Mouse (Mus musculus) hindbrain, embryonic 14.5 days (tissue): ENCODE data around the gene Pml. TPM values are rescaled to one million over a fixed set of nuclear protein-coding genes. Genes with fewer than 3 reads are reported as not detected.

Experiments used
- ATAC-seq: fragments of 200-750 bp; cut with Nextera tagmentation; 2 replicates; pipeline ENCODE4 v1.8.0; 2017; ENCODE audit warnings: moderate number of reproducible peaks, mild to moderate bottlenecking, moderate TSS enrichment, moderate library complexity; ENCODE audit not compliant: low FRiP score
- DNase-seq: peaks from one replicate; pipeline ENCODE4 v3.0.0-alpha.2; 2015; ENCODE audit warnings: low spot score
- H3K27ac ChIP-seq: fragments of 300-500 bp; sonication (generic); 2 replicates; pipeline ENCODE4 v1.5.1; 2014; ENCODE audit warnings: mild to moderate bottlenecking, moderate library complexity
- H3K27me3 ChIP-seq: fragments of 300-500 bp; sonication (generic); 2 replicates; pipeline ENCODE4 v1.6.1; 2014; ENCODE audit warnings: mild to moderate bottlenecking, low read length, mixed read lengths; ENCODE audit not compliant: control insufficient read depth, insufficient read depth
- H3K36me3 ChIP-seq: fragments of 300-500 bp; sonication (generic); replicated peaks from 2 replicates; pipeline ENCODE4 v1.6.1; 2014; ENCODE audit not compliant: control insufficient read depth, insufficient read depth
- H3K4me1 ChIP-seq: fragments of 300-500 bp; sonication (generic); replicated peaks from 2 replicates; pipeline ENCODE4 v1.6.1; 2014; ENCODE audit warnings: antibody characterized with exemption, low read length, mixed read lengths; ENCODE audit not compliant: control insufficient read depth, insufficient read depth
- H3K4me2 ChIP-seq: fragments of 300-500 bp; sonication (generic); replicated peaks from 2 replicates; pipeline ENCODE4 v1.6.1; 2014; ENCODE audit warnings: mild to moderate bottlenecking, moderate library complexity
- H3K4me3 ChIP-seq: fragments of 300-500 bp; sonication (generic); replicated peaks from 2 replicates; pipeline ENCODE4 v1.5.1; 2014; ENCODE audit warnings: mild to moderate bottlenecking, low read length
- H3K9ac ChIP-seq: fragments of 300-500 bp; sonication (generic); 2 replicates; pipeline ENCODE4 v1.6.1; 2014
- H3K9me3 ChIP-seq: fragments of 300-500 bp; sonication (generic); 2 replicates; pipeline ENCODE4 v1.6.1; 2016; ENCODE audit warnings: low read length; ENCODE audit not compliant: control insufficient read depth
- WGBS: fragments of 180-500 bp; shearing (Covaris S2); extraction: QIAGEN DNeasy Blood & Tissue Kit; methylation state at CpG from one replicate; pipeline ENCODE4 v1.1.7; 2014; 5-methylcytosine and 5-hydroxymethylcytosine counted together
- polyA plus RNA-seq: library from polyadenylated mRNA; unstranded; fragments of >200 nt; fragmentation: Nextera tagmentation; extraction: Ambion mirVana; gene quantifications from 2 replicates; pipeline ENCODE4 v1.2.1, GENCODE M21; 2014

Gene Pml
- polyA plus RNA-seq = 4.3 and 4.4 TPM in 2 replicates

- under 1% methylated on average over 16 of the region's 16 CpGs for WGBS
Measured at GRCm38 (mm10) chr9:58249592-58250192, at the start of gene Pml. Gene Pml (minus strand): TSS chr9:58249786.

GRCm38 (mm10) chr9:58297961-58298477 is 48.4 kb upstream of the Pml start:
- no peak for ATAC-seq
- H3K4me1 ChIP-seq = 0 out of 2 replicates have a peak, but pooled peaks cover 7% of the 10 kb centered on the region
- WGBS = 71% methylated on average over 4 of the region's 4 CpGs
- no peak for DNase-seq
- no peak overlapping the region for H3K4me2 ChIP-seq
- no peaks in the 10 kb centered on the region for H3K9me3 ChIP-seq
- H3K4me3 ChIP-seq = no peak overlapping the region
- H3K27ac ChIP-seq = no peak overlapping the region
- no peaks in the 10 kb centered on the region for H3K36me3 ChIP-seq
- no peaks in the 10 kb centered on the region for H3K27me3 ChIP-seq
- H3K9ac ChIP-seq = no peak overlapping the region

More at GRCm38 (mm10) chr9:58249592-58250192, at the start of gene Pml:
- H3K27me3 ChIP-seq = no peaks in the 10 kb centered on the region
- no peaks in the 10 kb centered on the region for H3K36me3 ChIP-seq
- H3K4me3 ChIP-seq = peak within 1 kb of the TSS; percentile 29
- peak within 1 kb of the TSS; percentile 50 for H3K4me2 ChIP-seq
- peak; percentile 66 for DNase-seq
- no peak for ATAC-seq
- H3K9ac ChIP-seq = peak within 1 kb of the TSS; percentile 44
- H3K4me1 ChIP-seq = peaks cover 21% of the 10 kb centered on the region
- no peaks in the 10 kb centered on the region for H3K9me3 ChIP-seq
- peak within 1 kb of the TSS; percentile 48; the same call in 1 of the 2 replicates for H3K27ac ChIP-seq

GRCm38 (mm10) chr9:58297065-58297464 is 47.5 kb upstream of the Pml start:
- ATAC-seq = no peak
- no peak overlapping the region for H3K4me2 ChIP-seq
- H3K9me3 ChIP-seq = no peaks in the 10 kb centered on the region
- H3K36me3 ChIP-seq = no peaks in the 10 kb centered on the region
- no peak overlapping the region for H3K27ac ChIP-seq
- WGBS = 97% methylated on average over 6 of the region's 6 CpGs
- H3K9ac ChIP-seq = no peak overlapping the region
- H3K4me3 ChIP-seq = no peak overlapping the region
- H3K27me3 ChIP-seq = no peaks in the 10 kb centered on the region
- DNase-seq = no peak
- 0 out of 2 replicates have a peak, but pooled peaks cover 6% of the 10 kb centered on the region for H3K4me1 ChIP-seq

GRCm38 (mm10) chr9:58295766-58296361 is 46.3 kb upstream of the Pml start:
- DNase-seq (no peak), ATAC-seq (no peak)
- H3K4me1 ChIP-seq = 0 out of 2 replicates have a peak, but pooled peaks cover 6% of the 10 kb centered on the region
- H3K27me3 ChIP-seq = no peaks in the 10 kb centered on the region
- H3K9me3 ChIP-seq = no peaks in the 10 kb centered on the region
- WGBS = 23% methylated on average over 9 of the region's 9 CpGs
- no peak overlapping the region for H3K27ac ChIP-seq
- H3K4me2 ChIP-seq = no peak overlapping the region
- no peak overlapping the region for H3K4me3 ChIP-seq
- H3K9ac ChIP-seq = no peak overlapping the region
- no peaks in the 10 kb centered on the region for H3K36me3 ChIP-seq

GRCm38 (mm10) chr9:58295345-58295744 is 45.8 kb upstream of the Pml start:
- WGBS = 90% methylated on average over 3 of the region's 3 CpGs
- Histone ChIP-seq H3K9me3 (no peaks in the 10 kb centered on the region), H3K4me3 (no peak overlapping the region), H3K4me2 (no peak overlapping the region), H3K4me1 (0 out of 2 replicates have a peak, but pooled peaks cover 6% of the 10 kb centered on the region), H3K27me3 (no peaks in the 10 kb centered on the region), H3K9ac (no peak overlapping the region), H3K36me3 (no peaks in the 10 kb centered on the region), H3K27ac (no peak overlapping the region)
- DNase-seq (no peak), ATAC-seq (no peak)

- Histone ChIP-seq H3K27me3 (no peaks in the 10 kb centered on the region), H3K36me3 (no peaks in the 10 kb centered on the region), H3K9me3 (no peaks in the 10 kb centered on the region), H3K27ac (no peak overlapping the region), H3K9ac (no peak overlapping the region), H3K4me2 (no peak overlapping the region), H3K4me1 (0 out of 2 replicates have a peak, but pooled peaks cover 6% of the 10 kb centered on the region), H3K4me3 (no peak overlapping the region)
- 41% methylated on average over 7 of the region's 7 CpGs for WGBS
- no peak for ATAC-seq
- no peak for DNase-seq
Measured at GRCm38 (mm10) chr9:58294527-58294926, 44.9 kb upstream of the Pml start.

GRCm38 (mm10) chr9:58289901-58290300 is 40.3 kb upstream of the Pml start:
- Histone ChIP-seq H3K4me1 (no peaks in the 10 kb centered on the region), H3K36me3 (no peaks in the 10 kb centered on the region), H3K27me3 (no peaks in the 10 kb centered on the region), H3K9ac (no peak overlapping the region), H3K4me2 (no peak overlapping the region), H3K4me3 (no peak overlapping the region), H3K9me3 (no peaks in the 10 kb centered on the region), H3K27ac (no peak overlapping the region)
- DNase-seq = no peak
- WGBS = 83% methylated on average over 2 of the region's 2 CpGs
- no peak for ATAC-seq

- Histone ChIP-seq H3K9ac (no peak overlapping the region), H3K9me3 (no peaks in the 10 kb centered on the region), H3K36me3 (no peaks in the 10 kb centered on the region), H3K4me3 (no peak overlapping the region), H3K27me3 (no peaks in the 10 kb centered on the region), H3K27ac (no peak overlapping the region), H3K4me2 (no peak overlapping the region), H3K4me1 (no peaks in the 10 kb centered on the region)
- no peak for DNase-seq
- ATAC-seq = no peak
- WGBS = 80% methylated on average over 1 of the region's 1 CpGs
Measured at GRCm38 (mm10) chr9:58289090-58289489, 39.5 kb upstream of the Pml start.

GRCm38 (mm10) chr9:58283431-58283830 is 33.8 kb upstream of the Pml start:
- Histone ChIP-seq H3K36me3 (no peaks in the 10 kb centered on the region), H3K4me1 (no peaks in the 10 kb centered on the region), H3K9ac (no peak overlapping the region), H3K27ac (no peak overlapping the region), H3K9me3 (no peaks in the 10 kb centered on the region), H3K27me3 (no peaks in the 10 kb centered on the region), H3K4me2 (no peak overlapping the region), H3K4me3 (no peak overlapping the region)
- 81% methylated on average over 7 of the region's 7 CpGs for WGBS
- ATAC-seq (no peak), DNase-seq (no peak)
